Mouse (Mus musculus): Measurements from ENCODE around the gene Cdh12. TPM values are rescaled to one million over a fixed set of nuclear protein-coding genes. Genes with fewer than 3 reads are reported as not detected.
"Not testable (repeated sequence)": the region's sequence is repeated elsewhere in the genome, so short reads cannot be mapped to it uniquely, and the experiment has no call there.

Cdh12 gene
- polyA plus RNA-seq, 1 experiment from 2014 or later = 0.05 TPM

DNA sequence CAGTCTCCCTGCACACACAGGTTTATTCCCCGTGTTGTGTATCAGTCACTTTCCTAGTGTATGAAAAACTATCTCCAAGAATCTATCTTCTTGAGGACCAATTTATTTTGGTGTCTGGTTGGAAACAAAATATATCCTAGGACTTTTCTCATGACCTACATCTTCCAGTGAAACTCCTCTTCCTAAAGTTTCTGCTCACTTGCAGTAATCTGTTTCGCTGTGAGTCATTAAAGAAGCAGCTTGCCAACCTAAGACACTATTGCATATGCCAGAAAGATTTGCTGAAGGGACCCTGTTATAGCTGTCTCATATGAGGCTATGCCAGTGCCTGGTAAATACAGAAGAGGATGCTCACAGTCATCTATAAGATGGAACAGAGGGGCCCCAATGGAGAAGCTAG, 761.0 kb downstream of the Cdh12 start:
- not testable (repeated sequence) for H3K9ac ChIP-seq; H3K4me3 ChIP-seq; ATAC-seq (ENCODE audit: insufficient number of reproducible peaks, low FRiP score); H3K9me3 ChIP-seq (replicated peaks); H3K4me1 ChIP-seq (replicated peaks); H3K27me3 ChIP-seq (replicated peaks); H3K27ac ChIP-seq (ENCODE audit: poor library complexity, severe bottlenecking); H3K4me2 ChIP-seq; H3K36me3 ChIP-seq
- WGBS = 82% methylated on average over 2 of the region's 2 CpGs

DNA sequence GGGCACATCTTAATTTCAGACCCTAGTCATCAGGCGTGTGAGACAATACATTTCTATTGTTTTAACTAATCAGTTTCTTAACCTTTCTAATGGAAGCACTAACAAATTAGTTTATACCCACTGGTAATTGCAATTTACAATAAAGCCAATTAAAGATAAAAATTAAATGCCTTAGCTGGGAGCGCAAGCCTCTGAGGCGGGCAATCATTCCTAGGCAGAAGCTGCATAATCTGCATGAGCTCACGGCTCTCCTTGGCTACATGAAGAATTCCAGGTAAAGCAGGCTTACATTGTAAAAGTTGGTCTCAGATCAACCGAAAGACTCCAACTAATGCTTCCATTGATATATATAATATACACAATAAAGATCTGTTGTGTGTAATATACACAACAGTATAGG, 773.9 kb downstream of the Cdh12 start:
- no peaks in the 10 kb centered on the region for H3K9me3 ChIP-seq (replicated peaks)
- no peaks in the 10 kb centered on the region for H3K27me3 ChIP-seq (replicated peaks)
- H3K36me3 ChIP-seq = no peaks in the 10 kb centered on the region
- no peaks in the 10 kb centered on the region for H3K4me1 ChIP-seq (replicated peaks)
- H3K4me2 ChIP-seq = no peak overlapping the region
- ATAC-seq (ENCODE audit: insufficient number of reproducible peaks, low FRiP score) = no peak
- WGBS = 80% methylated on average over 5 of the region's 5 CpGs
- no peak overlapping the region for H3K4me3 ChIP-seq
- H3K27ac ChIP-seq (ENCODE audit: poor library complexity, severe bottlenecking) = no peak overlapping the region
- no peak overlapping the region for H3K9ac ChIP-seq

DNA sequence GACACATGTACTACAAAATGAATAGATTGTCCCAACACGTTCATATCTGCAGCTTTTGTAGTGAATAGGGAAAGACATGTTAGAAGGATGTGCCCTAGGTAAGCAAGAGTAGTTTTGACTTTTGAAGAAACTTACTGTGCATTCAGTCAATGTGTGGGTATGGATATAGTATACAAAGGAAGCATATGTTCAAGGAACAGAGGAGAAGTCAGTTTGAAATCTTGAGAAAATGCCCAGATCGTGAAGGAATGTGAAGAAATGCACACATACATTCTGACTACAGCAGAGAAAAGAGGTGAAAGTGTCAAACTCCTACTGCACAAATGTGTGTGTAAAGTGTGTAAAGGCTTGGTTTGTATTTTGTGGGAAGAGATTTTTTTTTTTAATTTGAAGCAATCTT, 812.3 kb downstream of the Cdh12 start:
- no peaks in the 10 kb centered on the region for H3K4me1 ChIP-seq (replicated peaks)
- no peaks in the 10 kb centered on the region for H3K27me3 ChIP-seq (replicated peaks)

DNA sequence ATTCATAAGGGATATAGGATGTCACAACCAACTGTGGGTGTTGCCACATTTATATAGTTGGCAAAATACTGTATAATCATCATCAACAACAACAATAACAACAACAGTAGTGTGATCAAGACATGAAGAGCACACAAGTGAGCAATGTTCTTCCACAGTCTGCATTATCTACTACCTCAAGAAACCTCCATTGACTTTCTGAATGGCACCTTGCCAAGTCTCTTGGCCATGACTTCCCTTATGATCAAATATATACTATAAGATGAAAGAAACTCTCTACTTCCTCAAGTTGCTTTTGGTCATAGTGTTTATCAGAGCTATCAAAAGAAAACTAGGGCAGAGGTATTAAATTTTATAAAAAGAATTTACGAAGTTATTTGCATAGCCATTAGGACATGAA, 820.8 kb downstream of the Cdh12 start:
- H3K27ac ChIP-seq (ENCODE audit: poor library complexity, severe bottlenecking) = no peak overlapping the region
- no peak overlapping the region for H3K9ac ChIP-seq
- H3K27me3 ChIP-seq (replicated peaks) = no peaks in the 10 kb centered on the region
- H3K9me3 ChIP-seq (replicated peaks) = no peaks in the 10 kb centered on the region
- H3K4me2 ChIP-seq = no peak overlapping the region
- no peak for ATAC-seq (ENCODE audit: insufficient number of reproducible peaks, low FRiP score)
- H3K4me3 ChIP-seq = no peak overlapping the region
- H3K36me3 ChIP-seq = no peaks in the 10 kb centered on the region
- WGBS = 82% methylated on average over 1 of the region's 1 CpGs
- H3K4me1 ChIP-seq (replicated peaks) = no peaks in the 10 kb centered on the region

More for the DNA sequence above, 812.3 kb downstream of the Cdh12 start:
- Histone ChIP-seq H3K9ac (no peak overlapping the region), H3K4me2 (no peak overlapping the region), H3K4me3 (no peak overlapping the region), H3K27ac (ENCODE audit: poor library complexity, severe bottlenecking) (no peak overlapping the region), H3K9me3 (replicated peaks) (no peaks in the 10 kb centered on the region), H3K36me3 (no peaks in the 10 kb centered on the region)
- ATAC-seq (ENCODE audit: insufficient number of reproducible peaks, low FRiP score) = no peak
- WGBS = 78% methylated on average over 2 of the region's 2 CpGs

DNA sequence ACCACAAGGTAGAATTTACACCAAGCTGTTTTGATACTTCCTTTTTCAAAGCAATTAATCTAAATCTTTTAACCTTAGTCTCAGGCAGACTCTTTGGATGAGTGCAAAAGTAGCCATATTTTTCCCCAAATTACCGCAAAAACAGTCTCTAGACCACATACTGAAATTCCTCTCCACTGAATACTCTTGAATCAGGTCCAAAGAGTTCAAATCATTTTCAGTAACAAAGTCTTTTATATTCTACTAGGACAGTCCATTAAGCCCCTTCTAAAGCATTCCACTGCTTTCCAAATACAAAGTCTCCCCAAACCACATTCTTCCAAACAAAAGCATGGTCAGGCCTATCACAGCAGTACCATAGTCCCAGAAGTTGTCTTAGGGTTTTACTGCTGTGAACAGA, 848.0 kb downstream of the Cdh12 start:
- Histone ChIP-seq H3K27me3 (replicated peaks) (no peaks in the 10 kb centered on the region), H3K36me3 (no peaks in the 10 kb centered on the region), H3K9me3 (replicated peaks) (no peaks in the 10 kb centered on the region), H3K27ac (ENCODE audit: poor library complexity, severe bottlenecking) (no peak overlapping the region), H3K4me3 (no peak overlapping the region), H3K4me2 (no peak overlapping the region), H3K4me1 (replicated peaks) (no peaks in the 10 kb centered on the region), H3K9ac (no peak overlapping the region)
- 90% methylated on average over 1 of the region's 1 CpGs for WGBS
- ATAC-seq (ENCODE audit: insufficient number of reproducible peaks, low FRiP score) = no peak

DNA sequence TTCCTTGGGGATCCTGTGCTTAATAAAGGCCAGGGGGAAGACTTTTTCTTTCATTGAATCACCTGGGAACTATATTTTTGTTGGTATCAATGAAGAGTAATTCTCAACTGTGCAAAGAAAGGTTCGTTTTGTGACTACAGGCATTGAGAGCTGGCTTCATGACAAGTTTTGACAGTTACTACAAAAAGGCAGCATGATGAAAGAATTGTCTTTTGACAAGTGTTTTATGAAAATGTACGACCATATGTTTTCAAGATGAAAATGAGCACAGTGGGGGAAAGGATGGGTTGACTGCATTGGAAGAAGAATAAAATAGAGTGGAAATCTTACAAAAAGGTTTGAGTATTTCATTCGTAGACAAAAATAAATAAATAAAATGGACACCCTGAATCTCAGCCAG, 866.4 kb downstream of the Cdh12 start:
- H3K9me3 ChIP-seq (replicated peaks) = no peaks in the 10 kb centered on the region; the same call in 1 of the 2 replicates
- H3K4me2 ChIP-seq = no peak overlapping the region
- no peaks in the 10 kb centered on the region for H3K27me3 ChIP-seq (replicated peaks)
- H3K27ac ChIP-seq (ENCODE audit: poor library complexity, severe bottlenecking) = no peak overlapping the region
- no peak overlapping the region for H3K9ac ChIP-seq
- no peaks in the 10 kb centered on the region for H3K36me3 ChIP-seq
- WGBS = 68% methylated on average over 3 of the region's 3 CpGs
- no peaks in the 10 kb centered on the region for H3K4me1 ChIP-seq (replicated peaks)
- no peak for ATAC-seq (ENCODE audit: insufficient number of reproducible peaks, low FRiP score)
- no peak overlapping the region for H3K4me3 ChIP-seq

DNA sequence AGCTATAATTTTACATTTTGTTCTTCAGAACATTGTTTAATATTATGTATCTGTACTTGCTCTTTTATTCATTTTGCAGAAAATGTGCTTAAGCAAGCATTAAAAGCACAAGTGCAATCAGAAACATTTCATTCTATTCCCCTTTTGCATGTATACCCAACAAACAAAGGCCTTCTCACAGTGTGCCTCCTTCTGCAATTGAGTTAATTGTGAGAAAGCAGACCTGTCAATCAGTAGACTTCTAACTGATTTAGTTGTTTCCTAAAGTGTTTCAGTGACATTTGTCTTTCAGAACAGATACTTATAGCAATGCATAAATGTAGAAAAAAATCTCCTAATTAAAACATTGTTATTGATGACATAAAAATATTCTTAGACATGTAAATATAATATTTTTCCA, 894.8 kb downstream of the Cdh12 start:
- no peaks in the 10 kb centered on the region for H3K27me3 ChIP-seq (replicated peaks)
- no peak overlapping the region for H3K4me3 ChIP-seq
- H3K9ac ChIP-seq = no peak overlapping the region
- H3K27ac ChIP-seq (ENCODE audit: poor library complexity, severe bottlenecking) = no peak overlapping the region
- no peak for ATAC-seq (ENCODE audit: insufficient number of reproducible peaks, low FRiP score)
- H3K4me2 ChIP-seq = no peak overlapping the region
- no peaks in the 10 kb centered on the region for H3K4me1 ChIP-seq (replicated peaks)
- no peaks in the 10 kb centered on the region for H3K36me3 ChIP-seq
- no peaks in the 10 kb centered on the region for H3K9me3 ChIP-seq (replicated peaks)

DNA sequence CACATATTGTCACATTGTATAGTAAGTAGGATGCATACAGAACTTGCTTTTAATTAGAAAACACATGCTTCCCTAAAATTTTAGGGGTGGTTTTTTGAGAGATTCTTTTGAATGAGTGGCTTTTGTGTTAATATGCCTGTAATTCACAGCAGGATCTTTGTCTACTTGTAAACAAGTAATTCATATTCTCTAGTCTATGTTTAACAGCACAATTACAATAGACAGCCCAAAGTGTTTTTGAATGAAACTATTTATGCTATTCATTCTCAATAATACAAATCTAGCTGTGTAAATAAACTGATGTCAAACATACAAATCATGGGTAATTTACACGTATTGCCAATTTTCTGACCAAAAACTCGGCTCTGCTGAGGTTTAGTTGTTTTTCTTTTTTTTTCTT, 895.3 kb downstream of the Cdh12 start:
- no peak for ATAC-seq (ENCODE audit: insufficient number of reproducible peaks, low FRiP score)
- WGBS = 74% methylated on average over 2 of the region's 2 CpGs

DNA sequence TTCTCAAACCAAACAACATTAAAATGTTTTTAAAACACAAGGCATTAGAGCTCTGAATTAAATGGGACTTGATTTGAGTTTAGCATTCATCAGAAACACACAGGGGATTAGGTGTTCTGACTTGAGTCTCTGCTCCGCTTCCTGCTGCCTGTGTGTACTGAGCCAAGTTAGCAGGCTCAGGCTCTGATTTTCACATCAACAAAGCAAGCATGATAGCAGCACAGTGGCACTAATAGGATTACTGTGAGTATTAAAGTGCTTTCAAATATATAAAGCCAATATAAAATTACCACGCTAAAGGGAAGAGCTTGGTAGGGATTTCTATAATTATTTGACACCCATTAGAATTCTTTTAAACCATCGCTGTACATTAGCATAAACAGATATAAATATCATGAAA, 895.7 kb downstream of the Cdh12 start:
- ATAC-seq (ENCODE audit: insufficient number of reproducible peaks, low FRiP score) = no peak
- Histone ChIP-seq H3K36me3 (no peaks in the 10 kb centered on the region), H3K9ac (no peak overlapping the region), H3K4me2 (no peak overlapping the region), H3K27me3 (replicated peaks) (no peaks in the 10 kb centered on the region), H3K27ac (ENCODE audit: poor library complexity, severe bottlenecking) (no peak overlapping the region), H3K4me3 (no peak overlapping the region), H3K9me3 (replicated peaks) (no peaks in the 10 kb centered on the region), H3K4me1 (replicated peaks) (no peaks in the 10 kb centered on the region)
- WGBS = 74% methylated on average over 3 of the region's 3 CpGs

More for the DNA sequence above, 895.3 kb downstream of the Cdh12 start:
- Histone ChIP-seq H3K4me2 (no peak overlapping the region), H3K4me1 (replicated peaks) (no peaks in the 10 kb centered on the region), H3K27ac (ENCODE audit: poor library complexity, severe bottlenecking) (no peak overlapping the region), H3K27me3 (replicated peaks) (no peaks in the 10 kb centered on the region), H3K4me3 (no peak overlapping the region), H3K9me3 (replicated peaks) (no peaks in the 10 kb centered on the region), H3K36me3 (no peaks in the 10 kb centered on the region), H3K9ac (no peak overlapping the region)

DNA sequence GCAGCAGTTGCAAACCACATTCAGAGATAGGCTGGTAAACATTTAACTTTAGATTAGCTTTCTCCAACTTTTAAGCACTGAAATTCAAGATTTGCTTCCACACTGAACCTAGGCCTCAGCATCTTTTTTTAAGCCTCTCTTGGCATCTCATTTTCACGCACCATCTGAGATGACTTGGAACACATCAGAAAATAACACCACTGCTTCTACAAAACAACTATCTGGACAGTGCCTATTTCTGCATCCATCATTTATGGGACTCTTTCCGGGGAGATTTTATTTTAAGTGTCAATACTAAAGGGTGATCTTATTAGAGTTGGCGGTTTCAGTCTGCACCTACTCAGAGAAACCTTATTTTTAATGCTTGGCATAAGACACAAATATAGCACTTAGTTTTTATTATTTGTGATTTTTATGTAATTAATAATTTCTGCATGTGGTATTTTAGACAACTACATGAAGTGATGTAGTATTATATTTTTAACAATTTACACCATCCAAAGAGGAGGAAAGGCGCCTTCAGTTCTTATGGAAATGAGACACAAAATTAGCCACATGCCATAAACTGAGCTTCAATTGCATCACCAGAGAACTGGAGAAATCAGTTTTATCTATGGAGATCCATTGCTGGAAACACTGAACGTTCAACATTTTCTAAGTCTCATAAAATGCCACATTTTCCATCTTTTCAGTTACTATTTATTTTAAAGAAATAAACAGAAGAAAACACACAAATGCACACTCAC, 906.5 kb downstream of the Cdh12 start:
- Histone ChIP-seq H3K4me2 (no peak overlapping the region), H3K9ac (no peak overlapping the region), H3K27me3 (replicated peaks) (no peaks in the 10 kb centered on the region), H3K9me3 (replicated peaks) (no peaks in the 10 kb centered on the region), H3K27ac (ENCODE audit: poor library complexity, severe bottlenecking) (no peak overlapping the region), H3K4me3 (no peak overlapping the region), H3K36me3 (no peaks in the 10 kb centered on the region), H3K4me1 (replicated peaks) (no peaks in the 10 kb centered on the region)
- no peak for ATAC-seq (ENCODE audit: insufficient number of reproducible peaks, low FRiP score)
- 82% methylated on average over 5 of the region's 5 CpGs for WGBS

DNA sequence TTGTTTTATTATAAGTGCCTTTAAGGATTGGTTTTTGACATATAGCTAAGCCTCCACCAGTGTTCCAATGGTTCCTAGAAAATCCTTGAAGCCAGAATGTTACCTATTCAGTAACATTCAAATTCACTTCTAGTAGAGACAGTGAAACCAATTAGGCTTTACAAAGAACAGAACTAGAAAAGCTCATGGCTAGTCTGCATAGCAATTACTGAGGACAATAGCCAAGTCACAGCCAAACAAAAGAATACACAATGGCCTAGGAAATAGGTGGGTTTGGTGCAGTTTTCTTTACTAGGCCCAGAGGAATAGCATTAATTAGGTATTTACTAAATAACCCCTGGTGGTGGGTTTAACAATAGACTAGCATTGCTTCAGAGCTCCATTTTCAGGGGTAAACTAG, 917.3 kb downstream of the Cdh12 start:
- Histone ChIP-seq H3K4me3 (no peak overlapping the region), H3K4me1 (replicated peaks) (no peaks in the 10 kb centered on the region), H3K36me3 (no peaks in the 10 kb centered on the region), H3K4me2 (no peak overlapping the region), H3K27ac (ENCODE audit: poor library complexity, severe bottlenecking) (no peak overlapping the region), H3K27me3 (replicated peaks) (no peaks in the 10 kb centered on the region), H3K9ac (no peak overlapping the region), H3K9me3 (replicated peaks) (no peaks in the 10 kb centered on the region)
- ATAC-seq (ENCODE audit: insufficient number of reproducible peaks, low FRiP score) = no peak

DNA sequence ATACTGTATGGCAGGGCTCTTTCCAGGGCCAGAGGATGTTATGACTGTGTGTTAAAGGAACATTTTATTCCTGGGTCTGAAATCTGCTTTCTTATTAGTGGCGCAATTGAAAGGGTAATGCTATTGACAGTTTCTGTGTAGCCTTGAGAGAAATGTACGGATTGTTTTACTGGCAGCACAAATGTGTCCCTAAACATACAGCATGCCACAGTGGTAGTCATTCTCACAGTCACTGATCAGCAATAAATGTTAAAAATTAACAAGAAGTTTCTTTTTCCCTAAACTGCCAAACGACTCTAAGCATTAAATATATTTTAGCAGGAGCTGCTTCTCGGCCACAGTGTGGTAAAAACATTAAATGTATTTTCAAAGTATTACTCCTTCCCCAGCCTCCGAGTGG, 926.4 kb downstream of the Cdh12 start:
- H3K9ac ChIP-seq = no peak overlapping the region
- no peak overlapping the region for H3K4me2 ChIP-seq
- WGBS = 74% methylated on average over 5 of the region's 5 CpGs
- no peak overlapping the region for H3K27ac ChIP-seq (ENCODE audit: poor library complexity, severe bottlenecking)
- no peaks in the 10 kb centered on the region for H3K36me3 ChIP-seq
- ATAC-seq (ENCODE audit: insufficient number of reproducible peaks, low FRiP score) = no peak
- no peak overlapping the region for H3K4me3 ChIP-seq
- no peaks in the 10 kb centered on the region for H3K4me1 ChIP-seq (replicated peaks)
- H3K27me3 ChIP-seq (replicated peaks) = no peaks in the 10 kb centered on the region
- H3K9me3 ChIP-seq (replicated peaks) = no peaks in the 10 kb centered on the region
